Mouse (Mus musculus): ENCODE results near the gene Kcnk5.

The Kcnk5 gene

DNA sequence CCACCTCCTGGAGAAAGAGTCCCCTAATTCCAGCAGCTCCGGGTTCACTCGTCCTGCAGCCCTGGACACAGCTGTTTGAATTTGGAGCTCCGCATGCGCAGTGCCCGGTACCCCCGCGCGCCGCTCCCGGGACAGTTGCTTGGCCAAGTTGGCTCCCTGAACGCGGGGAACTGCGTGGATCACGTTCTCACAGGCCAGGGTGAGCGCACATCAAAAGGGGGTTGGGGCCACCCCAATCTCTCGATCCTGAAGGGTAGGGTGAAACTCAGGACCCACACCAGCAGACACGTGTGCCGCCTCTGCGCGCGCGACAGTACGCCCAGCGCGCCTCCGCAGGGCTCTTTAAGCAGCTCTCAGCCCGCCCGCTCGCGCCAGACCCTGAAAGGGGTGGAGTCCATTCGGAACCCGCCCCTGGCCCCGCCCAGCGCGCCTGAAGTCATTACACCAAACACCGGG is at the start of gene Kcnk5:
Gene Kcnk5 (minus strand): TSS at position 344 of the 456 bp plus-strand sequence.
- DNase-seq (ENCODE audit: low read depth, low spot score) = peak; percentile 98

DNA sequence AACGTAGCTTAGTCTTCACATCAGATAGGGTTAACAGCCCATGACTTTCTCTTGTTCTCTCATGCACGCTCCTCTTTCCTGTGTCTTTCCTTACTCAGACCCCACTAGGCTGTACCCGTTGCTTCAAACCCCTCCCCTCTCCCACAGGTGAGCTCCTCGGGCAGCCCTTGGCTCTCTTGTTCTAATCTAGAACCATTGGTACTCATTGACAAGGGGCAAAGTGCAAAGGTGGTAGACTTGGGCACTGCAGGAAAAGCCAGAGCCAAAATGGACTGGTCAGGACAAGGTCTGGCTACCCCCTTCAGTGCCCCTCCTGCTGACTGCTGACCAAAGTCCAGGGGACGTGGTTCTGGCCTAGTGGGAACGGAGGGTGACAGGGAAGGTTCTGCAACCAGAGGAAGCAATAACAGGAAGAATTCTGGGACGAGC is 48.5 kb upstream of the Kcnk5 start:
- DNase-seq (ENCODE audit: low read depth, low spot score) = no peak

DNA sequence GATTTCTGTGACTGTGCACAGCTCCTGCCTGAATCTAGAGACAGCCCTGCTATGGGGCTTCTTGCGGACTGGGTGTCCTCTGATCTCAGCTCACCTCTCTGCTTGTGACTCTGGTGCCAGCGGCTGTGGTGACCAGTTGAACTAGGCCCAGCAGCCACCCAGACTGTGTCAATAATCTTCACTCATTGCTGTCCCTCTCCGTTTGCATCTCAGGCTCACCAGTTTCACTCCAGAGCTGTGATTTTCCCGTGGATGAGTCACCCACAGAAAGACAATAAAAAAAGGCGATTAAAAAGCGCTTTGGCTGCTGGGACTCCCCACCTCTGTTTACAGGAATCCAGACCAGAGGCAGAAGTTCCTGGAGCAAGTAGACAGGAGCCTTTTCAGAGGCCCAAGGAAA is 47.8 kb upstream of the Kcnk5 start:
- no peak for DNase-seq (ENCODE audit: low read depth, low spot score)

DNA sequence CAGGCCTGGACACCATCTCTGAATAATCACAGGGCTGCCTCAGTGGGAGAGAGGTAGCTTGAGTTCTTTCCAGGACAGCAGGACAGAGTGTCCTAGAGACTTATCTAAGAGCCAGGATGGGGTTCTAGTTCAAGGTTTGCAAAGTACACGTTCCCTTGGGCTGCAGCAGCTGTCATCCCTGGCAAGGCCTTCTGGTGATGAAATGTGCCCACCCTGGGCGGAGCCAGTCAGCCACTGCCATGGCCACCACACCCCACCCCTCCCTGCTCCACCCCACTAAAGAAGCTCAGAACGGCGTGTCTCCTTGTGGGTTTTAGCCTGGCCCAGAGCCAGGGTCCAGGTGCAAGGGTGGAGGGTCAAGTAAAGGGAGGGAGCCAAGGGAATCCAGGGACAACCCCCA is 46.7 kb upstream of the Kcnk5 start:
- no peak for DNase-seq (ENCODE audit: low read depth, low spot score)

DNA sequence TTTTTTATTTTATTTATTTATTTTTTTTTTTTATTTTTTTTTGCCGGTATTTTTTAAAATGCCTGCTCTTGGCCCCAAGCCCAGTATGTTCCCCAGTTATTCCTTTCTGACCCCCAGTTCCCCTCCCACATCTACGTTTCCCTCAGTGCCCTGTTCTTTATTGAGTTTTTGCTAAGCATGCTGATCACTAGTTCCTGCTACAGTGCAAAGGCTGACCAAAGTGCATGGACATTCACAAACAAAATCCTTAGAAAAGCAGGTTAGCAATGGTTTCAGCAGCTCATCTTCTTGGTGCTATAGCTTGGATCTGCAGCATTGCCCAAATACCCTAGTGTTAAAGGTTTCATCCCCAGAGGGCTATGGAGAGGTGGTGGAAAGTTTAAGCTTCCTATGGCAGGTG is 45.4 kb upstream of the Kcnk5 start:
- DNase-seq (ENCODE audit: low read depth, low spot score) = no peak

DNA sequence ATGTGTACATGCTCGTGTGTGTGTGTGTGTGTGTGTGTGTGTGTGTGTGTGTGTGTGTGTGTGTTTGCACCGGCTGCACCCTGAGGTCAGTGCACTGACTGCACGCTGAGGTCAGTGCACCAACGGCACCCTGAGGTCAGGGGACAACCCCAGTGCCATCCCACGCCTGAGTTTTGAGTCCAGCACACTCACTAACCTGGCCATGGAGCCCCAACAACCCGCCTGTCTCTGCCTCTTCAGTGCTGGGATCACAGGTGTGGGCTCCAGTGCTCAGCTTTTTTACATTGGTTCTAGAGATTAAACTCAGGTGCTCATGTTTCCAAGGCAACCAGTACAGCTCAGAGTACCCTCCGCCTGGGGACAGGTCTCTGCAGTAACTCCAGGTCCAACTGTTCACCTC is 44.9 kb upstream of the Kcnk5 start:
- DNase-seq (ENCODE audit: low read depth, low spot score) = no peak

DNA sequence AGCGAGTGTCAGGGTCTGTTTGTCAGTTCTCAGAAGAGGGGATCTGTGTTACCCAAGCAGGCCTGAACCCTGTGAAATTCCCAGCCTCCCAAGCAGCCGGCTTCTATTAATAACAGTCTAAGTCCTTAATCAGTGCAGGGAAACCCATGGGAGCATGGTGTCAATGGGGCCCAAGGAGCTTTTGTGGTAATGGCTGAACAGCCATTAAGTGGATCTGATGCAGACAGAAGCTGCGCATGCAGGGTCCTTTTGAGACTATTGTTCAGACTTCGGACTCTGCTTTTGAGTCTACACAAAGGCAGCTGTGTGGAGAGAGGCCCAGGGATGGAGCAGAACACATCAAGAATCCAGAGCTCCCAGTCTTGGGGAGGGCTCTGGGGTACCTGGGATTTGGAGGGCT is 43.9 kb upstream of the Kcnk5 start:
- no peak for DNase-seq (ENCODE audit: low read depth, low spot score)

DNA sequence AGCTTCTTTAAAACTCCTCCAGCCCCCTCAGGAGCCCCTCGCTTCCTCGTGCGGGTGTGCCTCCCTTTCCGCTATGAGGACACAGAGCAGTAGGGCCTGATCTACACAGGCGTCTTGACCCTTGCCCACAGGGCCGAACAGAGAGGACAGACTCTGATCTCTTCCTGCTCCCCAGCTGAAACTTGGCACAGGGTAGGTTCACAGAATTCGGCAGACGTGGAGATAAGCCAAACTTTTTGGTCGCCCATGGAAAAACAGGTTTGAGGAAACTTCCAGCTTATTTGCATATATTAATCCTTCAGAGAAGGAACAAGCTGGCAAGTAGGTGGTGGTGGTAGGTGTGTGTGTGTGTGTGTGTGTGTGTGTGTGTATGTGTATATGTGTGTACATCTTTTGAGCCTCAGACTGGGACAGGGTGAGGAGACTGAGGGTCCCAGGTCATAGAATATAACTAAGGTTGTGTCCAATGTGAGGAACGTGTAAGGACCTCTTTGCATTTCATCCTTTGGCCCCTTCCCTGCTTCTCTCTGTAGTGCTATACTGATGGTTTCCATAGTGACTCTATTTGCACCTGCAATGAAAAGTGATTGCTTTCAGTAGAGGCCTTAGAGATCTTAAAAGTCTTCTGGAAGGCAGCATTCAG is 43.1 kb upstream of the Kcnk5 start:
- no peak for DNase-seq (ENCODE audit: low read depth, low spot score)

DNA sequence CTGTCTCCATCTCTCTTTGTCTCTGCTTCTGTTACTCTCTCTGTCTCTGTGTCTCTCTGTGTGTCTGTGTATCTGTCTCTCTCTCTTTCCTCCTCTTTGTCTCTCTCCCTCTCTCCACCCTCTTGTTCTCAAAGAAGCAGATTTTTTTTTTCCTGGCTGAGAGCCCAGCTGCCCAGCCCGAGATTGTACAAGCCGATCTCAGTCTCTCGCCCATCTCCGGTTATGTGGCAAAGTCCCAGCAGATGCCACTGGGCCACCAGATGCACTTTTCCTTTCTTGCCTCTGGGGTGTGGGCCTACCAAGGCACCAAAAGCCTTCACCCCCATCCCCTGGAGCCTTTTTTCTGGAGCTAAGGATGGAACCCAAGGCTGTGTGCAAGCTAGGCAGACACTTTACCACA is 42.6 kb upstream of the Kcnk5 start:
- no peak for DNase-seq (ENCODE audit: low read depth, low spot score)

DNA sequence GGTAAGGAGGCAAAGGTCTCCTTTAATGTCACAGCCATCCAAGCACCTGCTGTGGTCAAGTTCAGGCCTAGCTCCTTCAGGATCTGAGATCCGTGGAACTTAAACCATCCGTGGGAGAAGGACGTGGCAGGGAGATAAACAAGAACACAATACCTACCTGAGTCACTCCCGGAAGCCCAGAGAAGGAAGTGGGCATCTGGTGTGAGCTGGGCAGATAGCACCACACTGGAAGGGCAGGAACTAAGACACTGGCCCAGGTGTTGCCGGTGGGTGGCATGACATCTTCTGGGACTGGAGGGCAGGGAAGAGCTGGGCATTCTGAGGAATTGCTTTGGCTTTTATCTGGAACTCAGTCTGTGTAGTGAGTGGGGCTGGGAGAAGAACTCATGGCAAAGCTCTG is 41.6 kb upstream of the Kcnk5 start:
- no peak for DNase-seq (ENCODE audit: low read depth, low spot score)

DNA sequence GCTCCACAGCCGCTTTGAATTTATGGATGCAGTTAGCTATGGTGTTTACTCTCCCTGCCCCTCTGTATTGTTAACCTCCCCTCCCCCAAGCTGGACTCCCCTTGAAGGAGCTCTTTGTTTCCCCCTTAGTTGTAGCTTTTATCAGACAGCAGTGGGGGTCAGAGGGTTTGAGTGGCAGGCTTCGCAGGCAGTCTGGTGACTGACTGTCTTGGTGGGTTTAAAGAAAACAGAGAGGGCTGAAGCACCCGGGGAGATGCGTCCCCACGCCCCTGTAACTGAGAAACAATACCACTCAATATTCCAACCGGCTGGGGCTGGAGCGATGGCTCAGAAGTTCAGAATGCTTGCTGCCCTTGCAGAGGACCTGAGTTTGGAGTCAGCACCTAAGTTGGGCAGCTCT is 39.5 kb upstream of the Kcnk5 start:
- peak; percentile 76 for DNase-seq (ENCODE audit: low read depth, low spot score)

DNA sequence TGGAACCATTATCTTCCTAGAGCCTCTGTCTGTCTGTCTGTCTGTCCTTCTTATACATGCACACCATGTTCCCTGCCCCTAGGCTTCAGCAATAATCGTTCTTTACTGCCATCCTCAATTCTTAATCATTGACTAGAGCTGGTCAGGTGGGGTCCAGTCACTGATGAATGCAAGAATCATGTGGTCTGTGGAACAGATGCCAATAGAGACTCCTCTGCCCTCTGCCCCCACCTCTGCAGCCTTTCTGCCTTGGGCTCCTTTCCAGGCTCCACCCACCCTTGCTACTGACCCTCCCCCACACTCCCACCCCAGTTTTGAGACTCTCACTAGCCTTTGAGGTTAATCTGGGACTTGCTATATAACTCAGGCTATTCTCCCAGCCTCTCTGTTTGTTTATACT is 38.2 kb upstream of the Kcnk5 start:
- DNase-seq (ENCODE audit: low read depth, low spot score) = peak; percentile 56

DNA sequence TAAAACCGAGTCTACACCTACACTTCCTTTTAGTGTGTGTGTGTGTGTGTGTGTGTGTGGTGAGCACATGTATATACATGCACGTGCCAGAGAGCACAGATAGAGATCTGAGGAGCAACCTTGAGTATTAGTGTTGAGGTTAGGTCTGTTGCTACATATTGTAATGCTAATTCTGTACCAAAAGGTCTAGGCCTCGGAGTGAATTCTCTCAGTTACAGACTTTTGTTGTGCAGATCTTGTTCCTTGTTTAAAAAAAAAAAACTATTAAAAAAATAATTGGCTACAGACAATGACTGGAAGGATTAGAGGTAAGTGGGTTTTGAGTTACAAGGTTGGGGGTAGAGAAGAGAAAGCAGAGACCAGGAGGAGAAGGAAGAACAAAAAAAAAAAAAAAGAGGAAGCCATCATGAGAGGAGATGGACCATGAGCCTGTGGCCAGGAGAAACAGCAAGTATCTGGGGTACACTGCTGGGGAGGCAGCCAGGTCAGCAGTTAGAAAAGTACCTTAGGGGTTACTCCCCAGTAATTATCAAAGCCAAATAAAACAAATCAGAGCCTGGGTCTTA is 35.8 kb upstream of the Kcnk5 start:
- DNase-seq (ENCODE audit: low read depth, low spot score) = peak; percentile 92

DNA sequence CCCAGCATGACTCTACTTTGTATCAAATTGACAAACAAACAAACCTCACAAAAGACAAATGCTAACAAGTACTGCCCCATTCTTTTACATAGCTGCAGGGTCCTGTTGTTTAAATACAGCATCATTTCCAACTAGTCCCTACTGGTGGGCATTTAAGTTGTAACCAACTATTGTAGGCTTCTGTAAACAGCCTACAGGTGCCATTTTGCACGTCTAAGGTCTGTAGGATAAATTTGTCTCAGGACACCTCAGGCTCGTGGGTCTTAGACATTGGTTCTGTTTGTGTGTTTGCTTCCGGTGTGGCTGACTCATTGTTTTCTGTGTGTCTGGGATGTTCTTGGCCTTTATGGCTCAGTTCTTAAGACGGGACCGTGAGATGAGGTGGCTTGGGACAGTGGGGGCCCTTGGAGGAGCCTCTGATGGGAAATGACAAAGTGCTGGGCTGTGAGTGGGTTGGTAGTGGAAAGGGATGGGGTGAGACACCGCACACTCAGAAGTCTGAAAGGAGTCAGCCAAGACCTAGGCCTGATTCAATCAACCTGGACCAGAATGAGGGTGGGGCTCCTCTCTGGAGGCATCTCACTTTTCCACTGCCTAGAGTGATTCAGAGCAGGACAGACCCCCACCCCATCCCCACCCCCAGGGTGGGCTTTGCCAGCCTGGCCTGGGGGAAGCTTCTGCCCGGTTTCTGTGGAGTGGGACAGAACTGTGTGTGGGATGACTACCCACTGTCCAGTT is 35.1 kb upstream of the Kcnk5 start:
- DNase-seq (ENCODE audit: low read depth, low spot score) = peak; percentile 89

DNA sequence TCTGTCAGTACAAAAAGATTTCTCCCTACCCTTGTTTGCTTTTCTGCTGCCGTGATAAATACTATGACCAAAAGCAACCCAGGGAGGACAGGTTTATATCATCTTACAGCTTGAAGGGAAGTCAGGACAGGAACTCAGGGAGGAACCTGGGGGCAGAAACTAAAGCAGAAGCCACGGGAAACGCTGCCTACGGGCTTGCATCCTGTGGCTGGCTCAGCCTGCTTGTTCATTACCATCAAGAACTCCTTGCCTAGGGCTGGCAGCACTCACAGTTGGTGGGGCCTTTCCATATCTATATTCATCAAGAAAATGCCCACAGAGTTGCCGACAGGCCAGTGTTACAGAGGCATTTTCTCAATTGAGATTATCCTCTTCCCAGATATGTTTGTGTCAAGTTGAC is 34.2 kb upstream of the Kcnk5 start:
- peak; percentile 33 for DNase-seq (ENCODE audit: low read depth, low spot score)

DNA sequence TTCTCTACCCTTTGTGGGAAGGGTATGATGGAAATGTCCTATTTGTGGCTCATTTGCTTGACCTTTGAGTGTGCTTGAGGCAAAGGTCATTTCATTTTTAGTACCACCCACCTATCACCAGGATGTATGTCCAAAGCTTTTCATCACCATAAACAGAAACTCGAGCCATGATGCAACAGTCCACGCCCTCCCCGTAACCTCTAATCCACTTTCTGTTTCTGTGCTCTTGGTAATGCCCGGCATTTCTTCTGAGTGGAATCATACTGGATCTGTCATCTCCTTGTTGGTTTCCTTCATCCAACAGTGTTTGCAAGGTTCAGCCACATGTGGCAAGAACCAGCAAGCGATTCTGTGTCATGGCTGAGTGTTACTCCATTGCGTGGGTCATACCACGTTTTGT is 32.5 kb upstream of the Kcnk5 start:
- no peak for DNase-seq (ENCODE audit: low read depth, low spot score)

DNA sequence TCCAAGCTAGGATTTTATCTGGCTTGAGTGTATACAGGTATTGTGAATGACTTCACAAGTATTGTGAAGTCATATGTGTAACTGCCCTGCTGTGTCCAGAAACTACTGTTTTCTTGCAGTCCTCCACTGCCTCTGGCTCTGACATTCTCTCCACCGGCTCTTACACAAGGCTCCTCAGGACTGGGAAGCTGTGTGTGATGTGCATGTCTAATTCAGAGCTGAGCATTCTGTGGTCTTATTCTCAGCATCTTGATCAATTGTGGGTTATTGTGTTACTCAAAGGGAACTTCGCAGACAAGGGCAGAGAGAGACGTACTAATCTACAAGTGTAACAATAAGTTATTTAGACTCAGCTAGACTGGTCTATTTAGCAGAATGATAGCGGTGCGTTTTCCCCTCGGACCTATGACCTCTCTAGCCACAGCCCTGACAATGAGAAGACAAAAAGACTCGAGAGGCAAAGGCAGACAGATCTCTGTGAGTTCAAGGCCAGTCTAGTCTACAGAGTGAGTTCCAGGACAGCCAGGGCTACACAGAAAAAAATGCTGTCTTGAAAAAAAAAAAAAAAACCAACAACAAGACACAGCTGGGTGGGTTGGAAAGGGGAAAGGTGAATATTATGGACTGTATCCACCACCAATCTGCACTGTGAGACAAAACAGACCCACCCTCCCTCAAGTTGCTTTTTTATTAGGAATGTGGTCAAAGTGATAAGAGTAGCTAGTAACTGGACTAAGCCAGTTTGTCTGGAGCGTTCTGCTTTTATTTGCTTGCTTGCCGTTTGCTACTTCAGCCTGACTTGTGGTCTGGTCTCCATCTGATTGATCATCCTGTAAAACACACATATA is 30.4 kb upstream of the Kcnk5 start:
- DNase-seq (ENCODE audit: low read depth, low spot score) = no peak

DNA sequence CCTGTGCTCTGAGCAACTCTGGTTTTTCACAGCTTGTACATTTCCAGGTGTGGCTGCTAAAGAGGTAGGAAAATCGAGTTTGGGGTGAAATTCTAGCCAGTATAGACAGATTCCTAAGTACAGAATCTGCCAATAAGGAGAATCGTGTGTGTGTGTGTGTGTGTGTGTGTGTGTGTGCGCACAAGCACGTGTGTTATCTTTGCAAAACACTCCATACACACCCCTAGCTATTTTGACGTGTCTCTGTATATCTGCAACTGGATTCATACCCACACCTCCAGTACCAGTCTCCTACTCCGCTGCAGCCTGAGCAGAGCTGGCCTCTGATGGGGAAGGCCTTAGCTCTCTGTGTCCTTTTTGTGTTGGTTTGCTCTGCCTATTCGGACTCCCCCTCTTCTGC is 28.3 kb upstream of the Kcnk5 start:
- no peak for DNase-seq (ENCODE audit: low read depth, low spot score)

DNA sequence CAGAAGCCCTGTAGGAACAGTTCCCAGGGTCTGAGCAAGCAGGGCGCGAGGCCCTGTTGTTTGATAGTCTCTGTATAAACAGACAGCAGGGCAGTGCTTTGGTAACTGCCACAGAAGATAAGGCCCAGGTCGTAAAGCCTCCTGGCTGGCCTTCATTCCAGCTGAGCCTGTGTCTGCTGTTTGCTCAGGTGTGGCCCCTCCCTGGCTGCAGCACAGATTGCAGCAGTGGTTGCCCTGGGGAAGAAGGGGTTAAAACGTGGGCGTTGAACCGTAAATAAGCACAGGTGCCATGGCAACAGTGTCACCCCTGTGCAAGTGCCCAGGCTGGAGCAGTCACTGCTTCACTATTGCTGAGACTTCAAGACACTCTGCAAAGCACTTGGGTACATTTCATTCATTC is 26.8 kb upstream of the Kcnk5 start:
- peak; percentile 29 for DNase-seq (ENCODE audit: low read depth, low spot score)

DNA sequence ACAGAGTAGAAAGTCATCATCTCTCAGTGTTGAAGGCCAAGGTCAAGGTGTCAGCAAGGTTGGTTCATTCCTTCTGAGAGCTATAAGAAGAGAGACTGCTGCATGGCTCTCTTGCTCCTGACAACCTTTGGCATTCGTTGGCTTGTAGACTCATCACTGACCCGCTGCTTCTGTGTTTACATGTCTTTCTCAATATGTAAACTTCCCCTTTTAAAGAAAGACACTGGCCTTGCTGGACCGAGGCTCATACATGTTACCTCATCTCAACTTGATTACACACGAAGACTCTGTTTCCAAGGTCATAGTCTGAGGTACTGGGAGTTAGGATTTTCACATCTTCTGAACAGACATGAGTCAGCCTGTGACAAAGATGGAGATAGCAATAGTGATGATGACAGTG is 24.1 kb upstream of the Kcnk5 start:
- DNase-seq (ENCODE audit: low read depth, low spot score) = no peak

DNA sequence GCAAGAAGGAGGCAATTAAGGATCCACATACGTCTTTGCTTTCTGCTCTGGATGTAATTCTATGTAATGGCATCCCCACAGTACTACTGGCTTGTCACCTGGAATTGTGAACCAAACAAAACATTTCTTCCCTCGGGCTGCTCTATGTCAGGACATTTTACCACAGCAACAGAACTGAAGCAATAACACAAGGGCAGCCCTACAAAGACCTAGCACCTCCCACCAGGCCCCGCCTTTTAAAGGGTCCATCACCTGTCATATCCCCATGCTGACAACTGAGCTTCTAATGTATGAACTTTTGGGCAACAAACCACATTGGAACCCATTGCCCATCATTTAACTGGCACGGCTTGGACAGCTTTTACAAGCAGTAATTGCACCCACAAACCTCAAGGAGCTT is 21.7 kb upstream of the Kcnk5 start:
- peak; percentile 64 for DNase-seq (ENCODE audit: low read depth, low spot score)

DNA sequence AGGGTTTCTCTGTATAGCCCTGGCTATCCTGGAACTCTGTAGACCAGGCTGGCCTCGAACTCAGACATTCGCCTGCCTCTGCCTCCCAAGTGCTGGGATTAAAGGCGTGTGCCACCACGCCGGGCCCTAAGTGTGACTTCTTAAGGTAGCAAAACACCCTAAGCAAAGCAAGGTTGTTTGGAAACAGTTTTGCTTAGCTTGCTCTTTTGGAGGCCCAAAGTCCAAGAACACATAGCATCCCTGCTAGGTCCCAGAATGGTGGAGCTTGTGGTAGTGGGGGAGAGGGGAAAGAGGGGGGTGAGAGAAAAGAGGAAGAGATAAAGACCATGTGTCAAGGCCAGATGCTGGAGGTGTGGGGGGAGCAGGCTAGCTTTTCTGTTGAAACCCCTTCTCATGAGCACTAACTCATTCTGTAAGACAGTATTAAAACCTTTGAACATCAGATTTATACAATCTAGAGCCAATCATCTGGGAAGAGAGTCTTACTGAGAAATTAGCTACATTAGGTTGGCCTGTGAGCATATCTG is 21.1 kb upstream of the Kcnk5 start:
- DNase-seq (ENCODE audit: low read depth, low spot score) = no peak

Data from ZHBTc4 (cell line).